Mouse (Mus musculus) hindbrain, embryonic 15.5 days (tissue): ENCODE results near the gene A730049H05Rik. TPM values are rescaled to one million over a fixed set of nuclear protein-coding genes. Genes with fewer than 3 reads are reported as not detected.

Source experiments
- ATAC-seq: fragments of 200-750 bp; cut with Nextera tagmentation; 2 replicates; pipeline ENCODE4 v1.8.0; 2017; ENCODE audit warnings: low read depth, moderate number of reproducible peaks, moderate TSS enrichment; ENCODE audit not compliant: low FRiP score
- H3K27ac ChIP-seq: fragments of 300-500 bp; sonication (generic); replicated peaks from 2 replicates; pipeline ENCODE4 v1.5.1; 2015; ENCODE audit warnings: mild to moderate bottlenecking, inconsistent platforms
- H3K27me3 ChIP-seq: fragments of 300-500 bp; sonication (generic); 2 replicates; pipeline ENCODE4 v1.6.1; 2015; ENCODE audit warnings: control low read depth, inconsistent platforms
- H3K36me3 ChIP-seq: fragments of 300-500 bp; sonication (generic); 2 replicates; pipeline ENCODE4 v1.6.1; 2015; ENCODE audit warnings: control low read depth, inconsistent platforms
- H3K4me1 ChIP-seq: fragments of 300-500 bp; sonication (generic); replicated peaks from 2 replicates; pipeline ENCODE4 v1.6.1; 2015; ENCODE audit warnings: control low read depth, inconsistent platforms
- H3K4me2 ChIP-seq: fragments of 300-500 bp; sonication (generic); 2 replicates; pipeline ENCODE4 v1.6.1; 2015; ENCODE audit warnings: moderate library complexity, mild to moderate bottlenecking, inconsistent platforms
- H3K4me3 ChIP-seq: fragments of 300-500 bp; sonication (generic); 2 replicates; pipeline ENCODE4 v1.5.1; 2015; ENCODE audit warnings: mild to moderate bottlenecking, inconsistent platforms
- H3K9ac ChIP-seq: fragments of 300-500 bp; sonication (generic); 2 replicates; pipeline ENCODE4 v1.6.1; 2015; ENCODE audit warnings: inconsistent platforms
- H3K9me3 ChIP-seq: fragments of 300-500 bp; sonication (generic); 2 replicates; pipeline ENCODE4 v1.6.1; 2016; ENCODE audit warnings: control low read depth, inconsistent platforms
- WGBS: fragments of 180-500 bp; shearing (Covaris S2); methylation state at CpG from one replicate; pipeline ENCODE4 v1.1.7; 2015; 5-methylcytosine and 5-hydroxymethylcytosine counted together
- polyA plus RNA-seq: library from polyadenylated mRNA; unstranded; fragments of >200 nt; fragmentation: Nextera tagmentation; extraction: Ambion mirVana; gene quantifications from 2 replicates; pipeline ENCODE4 v1.2.1, GENCODE M21; 2015

A730049H05Rik gene
- polyA plus RNA-seq = 0.69 and 0.74 TPM in 2 replicates

- 4% methylated on average over 8 of the region's 8 CpGs for WGBS
- peak; percentile 54; the same call in 1 of the 2 replicates for ATAC-seq
- Histone ChIP-seq H3K9ac (no peak within 1 kb of the TSS), H3K36me3 (no peaks in the 10 kb centered on the region), H3K9me3 (no peaks in the 10 kb centered on the region), H3K4me3 (no peak within 1 kb of the TSS), H3K27me3 (peaks cover 11% of the 10 kb centered on the region; the same call in 1 of the 2 replicates), H3K4me1 (peaks cover 12% of the 10 kb centered on the region), H3K27ac (no peak within 1 kb of the TSS), H3K4me2 (peak within 1 kb of the TSS; percentile 36)
Measured at GRCm38 (mm10) chr6:92816311-92816751, at the start of gene A730049H05Rik. A730049H05Rik (plus strand) TSS chr6:92816478.

GRCm38 (mm10) chr6:92776356-92776755 lies 39.9 kb upstream of the A730049H05Rik start:
- no peaks in the 10 kb centered on the region for H3K27me3 ChIP-seq
- no peak for ATAC-seq
- no peaks in the 10 kb centered on the region for H3K36me3 ChIP-seq
- H3K9me3 ChIP-seq = no peaks in the 10 kb centered on the region
- WGBS = 7% methylated on average over 2 of the region's 2 CpGs
- no peak overlapping the region for H3K4me3 ChIP-seq
- no peak overlapping the region for H3K4me2 ChIP-seq
- H3K4me1 ChIP-seq = no peaks in the 10 kb centered on the region
- no peak overlapping the region for H3K27ac ChIP-seq
- H3K9ac ChIP-seq = no peak overlapping the region

GRCm38 (mm10) chr6:92779140-92779934 lies 36.9 kb upstream of the A730049H05Rik start:
- no peaks in the 10 kb centered on the region for H3K9me3 ChIP-seq
- H3K4me1 ChIP-seq = no peaks in the 10 kb centered on the region
- no peak overlapping the region for H3K9ac ChIP-seq
- H3K27me3 ChIP-seq = 0 out of 2 replicates have a peak, but pooled peaks cover 1% of the 10 kb centered on the region
- WGBS = 76% methylated on average over 11 of the region's 11 CpGs
- H3K36me3 ChIP-seq = no peaks in the 10 kb centered on the region
- H3K4me2 ChIP-seq = no peak overlapping the region
- H3K27ac ChIP-seq = no peak overlapping the region
- no peak overlapping the region for H3K4me3 ChIP-seq
- no peak for ATAC-seq

GRCm38 (mm10) chr6:92779935-92780205 lies 36.4 kb upstream of the A730049H05Rik start:
- H3K4me3 ChIP-seq = no peak overlapping the region
- ATAC-seq = no peak
- H3K9ac ChIP-seq = no peak overlapping the region
- H3K9me3 ChIP-seq = no peaks in the 10 kb centered on the region
- 0 out of 2 replicates have a peak, but pooled peaks cover 4% of the 10 kb centered on the region for H3K27me3 ChIP-seq
- 0 out of 2 replicates have a peak, but pooled peaks cover 2% of the 10 kb centered on the region for H3K4me1 ChIP-seq
- H3K36me3 ChIP-seq = no peaks in the 10 kb centered on the region
- H3K4me2 ChIP-seq = no peak overlapping the region
- 50% methylated on average over 5 of the region's 5 CpGs for WGBS
- no peak overlapping the region for H3K27ac ChIP-seq

GRCm38 (mm10) chr6:92781446-92781845 lies 34.8 kb upstream of the A730049H05Rik start:
- no peak for ATAC-seq
- 85% methylated on average over 6 of the region's 6 CpGs for WGBS
- no peak overlapping the region for H3K9ac ChIP-seq
- H3K27ac ChIP-seq = no peak overlapping the region
- peaks cover 11% of the 10 kb centered on the region; the same call in 1 of the 2 replicates for H3K27me3 ChIP-seq
- no peak overlapping the region for H3K4me2 ChIP-seq
- peaks cover 9% of the 10 kb centered on the region; the same call in 1 of the 2 replicates for H3K4me1 ChIP-seq
- H3K4me3 ChIP-seq = no peak overlapping the region
- no peaks in the 10 kb centered on the region for H3K36me3 ChIP-seq
- no peaks in the 10 kb centered on the region for H3K9me3 ChIP-seq

GRCm38 (mm10) chr6:92784782-92785181 lies 31.5 kb upstream of the A730049H05Rik start:
- Histone ChIP-seq H3K4me2 (0 out of 2 replicates have a peak overlapping the region, but pooled peaks have one; percentile 6), H3K9me3 (no peaks in the 10 kb centered on the region), H3K36me3 (no peaks in the 10 kb centered on the region), H3K9ac (no peak overlapping the region), H3K27ac (no peak overlapping the region), H3K4me3 (no peak overlapping the region), H3K27me3 (peaks cover 11% of the 10 kb centered on the region; the same call in 1 of the 2 replicates), H3K4me1 (peaks cover 15% of the 10 kb centered on the region; the same call in 1 of the 2 replicates)
- 4% methylated on average over 7 of the region's 7 CpGs for WGBS
- ATAC-seq = 0 out of 2 replicates have a peak, but pooled peaks have one; percentile 14

GRCm38 (mm10) chr6:92786701-92787375 lies 29.4 kb upstream of the A730049H05Rik start:
- H3K9ac ChIP-seq = peak overlapping the region; percentile 25
- H3K4me3 ChIP-seq = peak overlapping the region; percentile 33
- no peaks in the 10 kb centered on the region for H3K36me3 ChIP-seq
- peak overlapping the region; percentile 61 for H3K4me2 ChIP-seq
- no peaks in the 10 kb centered on the region for H3K9me3 ChIP-seq
- peaks cover 11% of the 10 kb centered on the region; the same call in 1 of the 2 replicates for H3K27me3 ChIP-seq
- H3K27ac ChIP-seq = no peak overlapping the region
- WGBS = 5% methylated on average over 20 of the region's 20 CpGs
- ATAC-seq = peak; percentile 61
- peaks cover 15% of the 10 kb centered on the region; the same call in 1 of the 2 replicates for H3K4me1 ChIP-seq

- Histone ChIP-seq H3K27ac (no peak overlapping the region), H3K27me3 (peaks cover 11% of the 10 kb centered on the region; the same call in 1 of the 2 replicates), H3K9ac (peak overlapping the region; percentile 25; the same call in 1 of the 2 replicates), H3K36me3 (no peaks in the 10 kb centered on the region), H3K4me2 (peak overlapping the region; percentile 61), H3K4me1 (peaks cover 15% of the 10 kb centered on the region; the same call in 1 of the 2 replicates), H3K4me3 (peak overlapping the region; percentile 33), H3K9me3 (no peaks in the 10 kb centered on the region)
- WGBS = 0% methylated on average over 11 of the region's 12 CpGs
- peak; percentile 88 for ATAC-seq
Measured at GRCm38 (mm10) chr6:92787376-92787712, 28.9 kb upstream of the A730049H05Rik start.

- ATAC-seq = no peak
- Histone ChIP-seq H3K27me3 (no peaks in the 10 kb centered on the region), H3K36me3 (no peaks in the 10 kb centered on the region), H3K4me1 (no peaks in the 10 kb centered on the region), H3K27ac (no peak overlapping the region), H3K9me3 (no peaks in the 10 kb centered on the region), H3K4me3 (no peak overlapping the region), H3K9ac (no peak overlapping the region), H3K4me2 (no peak overlapping the region)
- WGBS = 86% methylated on average over 6 of the region's 6 CpGs
Measured at GRCm38 (mm10) chr6:92793804-92794203, 22.5 kb upstream of the A730049H05Rik start.

- no peaks in the 10 kb centered on the region for H3K9me3 ChIP-seq
- ATAC-seq = no peak
- H3K36me3 ChIP-seq = no peaks in the 10 kb centered on the region
- no peak overlapping the region for H3K4me2 ChIP-seq
- H3K9ac ChIP-seq = no peak overlapping the region
- no peaks in the 10 kb centered on the region for H3K27me3 ChIP-seq
- 81% methylated on average over 2 of the region's 2 CpGs for WGBS
- H3K4me3 ChIP-seq = no peak overlapping the region
- H3K27ac ChIP-seq = no peak overlapping the region
- no peaks in the 10 kb centered on the region for H3K4me1 ChIP-seq
Measured at GRCm38 (mm10) chr6:92801462-92801861, 14.8 kb upstream of the A730049H05Rik start.

- no peak overlapping the region for H3K4me3 ChIP-seq
- no peaks in the 10 kb centered on the region for H3K4me1 ChIP-seq
- H3K27me3 ChIP-seq = no peaks in the 10 kb centered on the region
- H3K27ac ChIP-seq = no peak overlapping the region
- no peaks in the 10 kb centered on the region for H3K9me3 ChIP-seq
- H3K4me2 ChIP-seq = no peak overlapping the region
- no peak overlapping the region for H3K9ac ChIP-seq
- H3K36me3 ChIP-seq = no peaks in the 10 kb centered on the region
- 83% methylated on average over 11 of the region's 11 CpGs for WGBS
- ATAC-seq = no peak
Measured at GRCm38 (mm10) chr6:92802421-92802820, 13.9 kb upstream of the A730049H05Rik start.

GRCm38 (mm10) chr6:92803213-92803612 lies 13.1 kb upstream of the A730049H05Rik start:
- Histone ChIP-seq H3K27me3 (no peaks in the 10 kb centered on the region), H3K4me1 (no peaks in the 10 kb centered on the region), H3K4me3 (no peak overlapping the region), H3K27ac (no peak overlapping the region), H3K9ac (no peak overlapping the region), H3K36me3 (no peaks in the 10 kb centered on the region), H3K4me2 (no peak overlapping the region), H3K9me3 (no peaks in the 10 kb centered on the region)
- peak; percentile 86 for ATAC-seq
- 42% methylated on average over 6 of the region's 6 CpGs for WGBS
